Mouse (Mus musculus): ENCODE measurements around the gene Pccb.

GRCm38 (mm10) chr9:100962903-100963427 lies 71.7 kb downstream of the Pccb start:
- TF ChIP-seq POLR2A (IDR thresholded peaks at IDR 0.05; ENCODE audit: low read depth, low read length) (no peak), CTCF (conservative IDR thresholded peaks at IDR 0.05; ENCODE audit: insufficient read depth, insufficient read length, low read depth, low read length) (no peak)
